Mouse (Mus musculus) Patski (cell line): ENCODE data around the gene Slc2a1. TPM values are rescaled to one million over a fixed set of nuclear protein-coding genes. Genes with fewer than 3 reads are reported as not detected.

Experiments used
- ATAC-seq: fragments of 100-300 bp; one replicate; pipeline ENCODE4 v1.8.0; 2021
- CTCF ChIA-PET: fragments of 350-600 bp; sonication (Branson Sonifier 250); formaldehyde crosslinking; loops from one replicate; lab custom pipeline; 2022; ENCODE audit warnings: inconsistent platforms; lab: Charles Lee
- POLR2A ChIA-PET: fragments of 350-600 bp; sonication (Branson Sonifier 250); formaldehyde crosslinking; loops from one replicate; lab custom pipeline; 2022; ENCODE audit warnings: antibody characterized with exemption, inconsistent platforms; lab: Charles Lee
- DNase-seq: peaks from one replicate; pipeline ENCODE4 v3.0.0-alpha.2; 2011; ENCODE audit warnings: low read depth, low spot score
- H3K27me3 ChIP-seq: fragments of 371-371 bp; one replicate; pipeline ENCODE4 v1.5.1; 2021
- CTCF ChIP-seq: fragments of 100-300 bp; IDR thresholded peaks from one replicate; pipeline ENCODE4 v1.5.1; 2021
- in situ Hi-C: fragments of 300-500 bp; cut with MboI; formaldehyde crosslinking; loops from 3 replicates; pipeline ENCODE4 v1.11.1; 2018; ENCODE audit warnings: low pct_unique_long_range_greater_than_20kb, mixed read lengths
- polyA plus RNA-seq: library from polyadenylated mRNA; unstranded; gene quantifications from one replicate; pipeline ENCODE4 v1.2.3, GENCODE M21; 2021

Slc2a1 gene
- polyA plus RNA-seq, 1 experiment from 2014 or later, result 59.8 TPM

DNA sequence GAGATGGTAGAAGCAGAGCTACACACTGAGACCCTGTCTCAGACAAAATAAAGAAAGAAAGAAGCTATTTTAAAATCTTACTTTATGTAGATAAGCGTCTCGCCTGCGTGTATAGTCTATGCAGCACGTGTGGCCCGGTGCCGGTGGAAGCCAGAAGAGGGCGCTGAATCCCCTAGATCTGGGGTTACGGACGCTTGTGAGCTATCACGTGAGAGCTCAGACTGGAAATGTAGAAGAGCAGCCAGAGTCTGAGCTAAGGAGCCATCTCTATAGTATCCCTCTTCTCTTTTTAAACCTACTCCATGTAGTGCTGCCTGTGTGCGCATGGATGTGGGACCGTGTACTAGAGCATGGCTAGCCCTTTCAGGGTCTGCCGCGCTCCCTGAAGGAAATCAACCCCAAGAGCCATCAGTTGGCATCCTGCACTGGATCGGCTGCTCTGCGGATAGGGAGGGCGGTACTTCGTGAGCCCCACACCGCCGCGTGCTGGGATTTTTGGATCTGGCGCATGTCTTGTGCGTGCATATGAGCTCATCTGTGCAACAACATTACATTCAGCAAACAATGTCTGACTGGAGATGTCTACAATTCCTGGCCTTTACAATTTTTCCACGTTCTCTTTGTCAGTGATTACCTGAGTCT, 33.8 kb downstream of the Slc2a1 start:
- ATAC-seq, result no peak
- DNase-seq, result no peak
- CTCF ChIA-PET, result interaction anchor here (0.6 to 0.9 kb wide), 2 partner anchors 10 to 45 kb away, joined by 3 read pairs; no protein-coding TSS in a partner anchor

DNA sequence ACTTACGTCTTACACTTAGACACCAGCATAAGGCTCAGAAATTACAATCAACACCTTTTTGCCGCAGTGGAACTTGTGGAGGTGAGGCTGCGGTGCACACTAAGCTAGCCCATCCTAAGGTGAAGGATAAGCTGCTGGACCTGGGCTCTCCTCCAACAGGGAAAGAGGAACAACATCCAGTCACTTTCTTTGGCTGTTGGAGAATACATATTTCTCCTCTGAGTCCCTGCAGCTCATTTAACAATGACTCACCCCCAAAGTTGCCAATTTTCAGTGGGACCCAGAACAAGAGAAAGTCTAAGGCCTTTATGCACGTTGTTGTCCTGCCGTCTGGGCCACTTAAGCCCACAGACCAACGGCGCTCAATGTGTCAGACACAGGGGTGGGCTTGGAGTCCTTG, 38.3 kb downstream of the Slc2a1 start:
- no peak for TF ChIP-seq CTCF
- H3K27me3 ChIP-seq, result no peaks in the 10 kb centered on the region
- ATAC-seq, result peak; percentile 44
- POLR2A ChIA-PET, result no interaction called here
- CTCF ChIA-PET, result interaction anchor here (2.1 kb wide), 1 partner anchor 10 kb away, joined by 9 read pairs; no protein-coding TSS in a partner anchor
- in situ Hi-C loops, result no loop called here
- peak; percentile 27 for DNase-seq

More for the DNA sequence above, 33.8 kb downstream of the Slc2a1 start:
- POLR2A ChIA-PET, result no interaction called here
- H3K27me3 ChIP-seq, result no peaks in the 10 kb centered on the region
- in situ Hi-C loops, result no loop called here
- peak; percentile 6 for TF ChIP-seq CTCF

- DNase-seq, result no peak
- ChIA-PET CTCF (interaction anchor here (2.1 kb wide), 1 partner anchor 10 kb away, joined by 9 read pairs; no protein-coding TSS in a partner anchor), POLR2A (no interaction called here)
- in situ Hi-C loops, result no loop called here
- no peaks in the 10 kb centered on the region for H3K27me3 ChIP-seq
- no peak for TF ChIP-seq CTCF
- no peak for ATAC-seq
Observed at GRCm38 (mm10) chr4:119147347-119147746, 38.8 kb downstream of the Slc2a1 start.

DNA sequence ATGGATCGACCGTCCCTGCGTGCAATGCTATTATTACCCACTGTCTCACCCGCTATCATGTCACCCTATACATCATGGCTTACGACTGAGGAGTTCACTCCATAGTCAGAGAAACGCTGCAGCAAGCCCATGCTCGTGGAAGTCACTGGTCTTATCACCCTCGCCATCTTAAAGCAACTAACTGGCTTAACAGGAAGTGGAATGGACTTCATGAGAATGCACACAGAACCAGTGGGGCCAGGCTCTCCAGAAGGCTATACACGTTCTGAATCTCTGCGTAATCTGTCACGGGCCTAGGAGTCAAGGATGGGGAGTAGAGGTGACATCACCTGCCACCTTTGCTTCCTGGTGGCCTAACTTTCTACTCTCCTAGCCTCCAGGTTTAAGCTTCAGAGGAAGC, 40.2 kb downstream of the Slc2a1 start:
- ChIA-PET POLR2A (no interaction called here), CTCF (no interaction called here)
- H3K27me3 ChIP-seq, result no peaks in the 10 kb centered on the region
- in situ Hi-C loops, result no loop called here
- ATAC-seq, result no peak
- no peak for DNase-seq
- TF ChIP-seq CTCF, result no peak

GRCm38 (mm10) chr4:119157186-119157585, 48.7 kb downstream of the Slc2a1 start:
- no peaks in the 10 kb centered on the region for H3K27me3 ChIP-seq
- POLR2A ChIA-PET, result interaction anchor here (0.6 kb wide), 1 partner anchor 15 kb away, joined by 3 read pairs; no protein-coding TSS in a partner anchor
- ATAC-seq, result no peak
- DNase-seq, result no peak
- CTCF ChIA-PET, result interaction anchor here (0.8 to 1.6 kb wide), 10 partner anchors 10 to 151 kb away, joined by 3 to 9 read pairs (median 3); partner anchors contain the start of genes AU022252 and P3h1
- TF ChIP-seq CTCF, result peak; percentile 31
- in situ Hi-C loops, result loop anchor here (25.0 kb wide), 1 partner anchor 520 kb away; no protein-coding TSS in a partner anchor

DNA sequence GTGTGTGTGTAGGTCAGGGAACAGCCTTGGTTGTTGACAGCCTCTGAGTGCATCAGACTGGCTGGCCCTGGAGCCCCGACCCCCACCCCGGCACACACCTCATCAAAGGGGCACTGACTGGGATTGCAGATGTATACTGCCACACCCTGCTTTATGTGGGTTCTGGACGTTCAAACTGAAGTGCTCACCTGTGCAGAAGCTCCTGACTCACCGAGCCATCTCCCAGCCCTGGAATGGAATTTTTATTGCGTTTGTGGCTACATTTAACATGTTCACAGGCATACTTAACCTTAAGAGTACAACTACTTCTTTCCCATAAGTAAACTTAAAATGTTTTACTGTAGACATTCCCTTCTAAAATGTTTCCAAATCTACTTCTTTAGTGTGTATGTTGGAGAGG, 49.4 kb downstream of the Slc2a1 start:
- DNase-seq (no peak), ATAC-seq (no peak)
- in situ Hi-C loops, result loop anchor here (25.0 kb wide), 1 partner anchor 521 kb away; no protein-coding TSS in a partner anchor
- no peak for TF ChIP-seq CTCF
- ChIA-PET POLR2A (interaction anchor here (0.6 kb wide), 1 partner anchor 14 kb away, joined by 3 read pairs; no protein-coding TSS in a partner anchor), CTCF (interaction anchor here (0.8 to 1.6 kb wide), 7 partner anchors 12 to 152 kb away, joined by 3 to 6 read pairs (median 3); no protein-coding TSS in a partner anchor)
- H3K27me3 ChIP-seq, result no peaks in the 10 kb centered on the region

DNA sequence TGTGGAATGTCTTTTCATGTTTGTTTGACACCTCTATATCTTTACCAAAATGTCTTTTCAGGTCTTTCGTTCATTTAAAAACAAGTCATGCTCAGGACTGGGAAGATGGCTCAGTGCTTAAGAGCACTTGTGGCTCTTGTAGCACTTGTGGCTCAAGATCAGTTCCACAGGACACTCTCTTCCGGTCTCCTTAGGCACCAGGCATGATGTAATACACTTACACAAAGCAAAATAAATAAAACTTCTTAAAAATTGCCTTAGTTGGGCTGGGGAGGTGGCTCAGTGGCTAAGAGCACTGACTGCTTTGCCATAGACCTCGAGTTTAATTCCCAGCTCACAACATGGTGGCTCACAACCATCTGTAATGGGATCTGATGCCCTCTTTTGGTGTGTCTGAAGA, 52.8 kb downstream of the Slc2a1 start:
- DNase-seq, result no peak
- ATAC-seq, result no peak
- H3K27me3 ChIP-seq, result no peaks in the 10 kb centered on the region
- in situ Hi-C loops, result loop anchor here (25.0 kb wide), 1 partner anchor 524 kb away; no protein-coding TSS in a partner anchor
- ChIA-PET CTCF (no interaction called here), POLR2A (no interaction called here)
- TF ChIP-seq CTCF, result no peak

DNA sequence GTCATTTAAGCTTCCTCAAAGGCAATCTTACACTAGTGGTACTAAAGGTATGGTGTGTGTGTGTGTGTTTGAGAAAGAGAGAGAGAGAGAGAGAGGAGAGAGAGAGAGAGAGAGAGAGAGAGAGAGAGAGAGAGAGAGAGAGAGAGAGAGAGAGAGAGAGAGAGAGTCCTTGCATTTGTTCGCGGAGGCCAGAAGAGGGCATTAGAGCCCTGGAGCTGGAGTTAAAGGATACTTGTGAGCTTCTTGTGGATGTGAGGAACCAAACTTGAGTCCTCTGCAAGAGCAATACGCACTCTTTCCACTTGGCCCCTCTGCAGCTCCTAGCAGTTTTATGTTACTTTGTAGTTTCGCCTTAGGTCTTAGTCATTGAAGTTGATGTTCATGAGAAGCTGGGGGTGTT, 54.5 kb downstream of the Slc2a1 start:
- CTCF ChIA-PET, result no interaction called here
- H3K27me3 ChIP-seq, result no peaks in the 10 kb centered on the region
- DNase-seq (no peak), ATAC-seq (no peak)
- in situ Hi-C loops, result loop anchor here (25.0 kb wide), 1 partner anchor 526 kb away; no protein-coding TSS in a partner anchor
- no peak for TF ChIP-seq CTCF
- POLR2A ChIA-PET, result no interaction called here

- no peak for DNase-seq
- H3K27me3 ChIP-seq, result no peaks in the 10 kb centered on the region
- in situ Hi-C loops, result loop anchor here (5.0 to 25.0 kb wide), 2 partner anchors 159 to 529 kb away; no protein-coding TSS in a partner anchor
- ChIA-PET POLR2A (no interaction called here), CTCF (interaction anchor here (0.7 to 1.1 kb wide), 4 partner anchors 38 to 174 kb away, joined by 3 read pairs; no protein-coding TSS in a partner anchor)
- ATAC-seq, result no peak
- no peak for TF ChIP-seq CTCF
Observed at GRCm38 (mm10) chr4:119165916-119166315, 57.4 kb downstream of the Slc2a1 start.

GRCm38 (mm10) chr4:119167068-119167467, 58.6 kb downstream of the Slc2a1 start:
- ATAC-seq (no peak), DNase-seq (no peak)
- ChIA-PET CTCF (interaction anchor here (1.2 to 1.3 kb wide), 2 partner anchors 157 to 162 kb away, joined by 3 to 6 read pairs; no protein-coding TSS in a partner anchor), POLR2A (no interaction called here)
- no peaks in the 10 kb centered on the region for H3K27me3 ChIP-seq
- in situ Hi-C loops, result loop anchor here (5.0 to 25.0 kb wide), 2 partner anchors 160 to 530 kb away; no protein-coding TSS in a partner anchor
- TF ChIP-seq CTCF, result no peak

GRCm38 (mm10) chr4:119167663-119168062, 59.2 kb downstream of the Slc2a1 start:
- no peak for ATAC-seq
- H3K27me3 ChIP-seq, result no peaks in the 10 kb centered on the region
- ChIA-PET CTCF (interaction anchor here (1.3 kb wide), 1 partner anchor 158 kb away, joined by 3 read pairs; no protein-coding TSS in a partner anchor), POLR2A (no interaction called here)
- peak; percentile 63 for TF ChIP-seq CTCF
- in situ Hi-C loops, result loop anchor here (5.0 to 25.0 kb wide), 2 partner anchors 160 to 530 kb away; no protein-coding TSS in a partner anchor
- no peak for DNase-seq
